Mouse (Mus musculus) liver, embryonic 13.5 days (tissue): ENCODE results near the gene Pde10a. TPM values are rescaled to one million over a fixed set of nuclear protein-coding genes. Genes with fewer than 3 reads are reported as not detected.

Source experiments
- ATAC-seq: fragments of 200-750 bp; cut with Nextera tagmentation; 2 replicates; pipeline ENCODE4 v1.8.0; 2017; ENCODE audit warnings: low read depth, mild to moderate bottlenecking, moderate number of reproducible peaks, moderate library complexity
- DNase-seq: peaks from one replicate; pipeline ENCODE4 v3.0.0; 2022
- H3K27ac ChIP-seq: fragments of 300-500 bp; sonication (generic); 2 replicates; pipeline ENCODE4 v1.5.1; 2015; ENCODE audit warnings: moderate library complexity, mild to moderate bottlenecking, inconsistent platforms
- H3K27me3 ChIP-seq: fragments of 300-500 bp; sonication (generic); 2 replicates; pipeline ENCODE4 v1.6.1; 2015; ENCODE audit warnings: mild to moderate bottlenecking, inconsistent platforms
- H3K36me3 ChIP-seq: fragments of 300-500 bp; sonication (generic); 2 replicates; pipeline ENCODE4 v1.6.1; 2015; ENCODE audit warnings: mild to moderate bottlenecking, inconsistent platforms
- H3K4me1 ChIP-seq: fragments of 300-500 bp; sonication (generic); replicated peaks from 2 replicates; pipeline ENCODE4 v1.6.1; 2015; ENCODE audit warnings: inconsistent platforms
- H3K4me2 ChIP-seq: fragments of 300-500 bp; sonication (generic); 2 replicates; pipeline ENCODE4 v1.6.1; 2015; ENCODE audit warnings: inconsistent platforms, mild to moderate bottlenecking, moderate library complexity
- H3K4me3 ChIP-seq: fragments of 300-500 bp; sonication (generic); replicated peaks from 2 replicates; pipeline ENCODE4 v1.5.1; 2015; ENCODE audit warnings: mild to moderate bottlenecking, inconsistent platforms
- H3K9ac ChIP-seq: fragments of 300-500 bp; sonication (generic); 2 replicates; pipeline ENCODE4 v1.6.1; 2015; ENCODE audit warnings: mild to moderate bottlenecking, inconsistent platforms
- H3K9me3 ChIP-seq: fragments of 300-500 bp; sonication (generic); replicated peaks from 2 replicates; pipeline ENCODE4 v1.6.1; 2016; ENCODE audit warnings: inconsistent platforms
- WGBS: fragments of 180-500 bp; shearing (Covaris S2); methylation state at CpG from one replicate; pipeline ENCODE4 v1.1.7; 2015; ENCODE audit not compliant: insufficient replicate concordance; 5-methylcytosine and 5-hydroxymethylcytosine counted together
- polyA plus RNA-seq: library from polyadenylated mRNA; unstranded; fragments of >200 nt; fragmentation: Nextera tagmentation; extraction: Ambion mirVana; gene quantifications from 2 replicates; pipeline ENCODE4 v1.2.1, GENCODE M21; 2015

The Pde10a gene
- polyA plus RNA-seq, 1 experiment from 2014 or later, result 0.39 TPM

DNA sequence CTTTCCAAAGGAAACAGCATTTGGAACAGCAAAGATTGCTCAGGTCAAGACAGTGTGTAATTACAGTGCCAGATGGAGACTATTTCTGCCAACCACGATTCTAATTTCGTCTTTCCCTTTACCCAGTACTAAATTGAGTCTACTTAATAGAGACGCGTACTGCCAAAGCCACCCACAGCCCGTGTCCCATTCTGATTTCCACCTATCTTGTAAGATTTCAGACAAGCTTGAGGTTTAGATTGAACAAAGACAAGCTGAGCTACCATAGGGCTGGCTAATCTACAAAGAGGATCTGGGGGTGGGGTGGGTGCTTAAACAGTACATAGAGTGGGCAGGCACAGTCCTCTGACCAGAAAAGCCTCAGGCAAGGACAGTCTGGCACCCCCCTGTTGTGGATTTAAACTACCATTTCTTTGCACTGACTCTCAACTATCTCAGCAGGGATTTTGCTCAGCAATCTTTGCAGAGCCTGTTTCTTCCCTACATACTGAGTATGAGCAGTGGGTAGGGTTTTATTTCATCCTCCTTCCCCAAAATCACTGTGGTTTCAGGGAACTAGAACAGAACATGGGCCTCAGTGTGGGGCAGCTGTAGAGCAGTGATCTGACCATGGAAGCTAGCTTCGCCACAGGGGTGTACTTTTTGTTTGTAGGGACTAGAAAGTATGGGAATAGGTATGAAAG, 507.3 kb downstream of the Pde10a start:
- no peak overlapping the region for H3K4me3 ChIP-seq
- no peaks in the 10 kb centered on the region for H3K4me1 ChIP-seq
- WGBS, result 59% methylated on average over 6 of the region's 6 CpGs
- H3K27ac ChIP-seq, result no peak overlapping the region
- H3K27me3 ChIP-seq, result no peaks in the 10 kb centered on the region
- ATAC-seq (no peak), DNase-seq (no peak)
- no peak overlapping the region for H3K4me2 ChIP-seq
- H3K9me3 ChIP-seq, result no peaks in the 10 kb centered on the region
- no peaks in the 10 kb centered on the region for H3K36me3 ChIP-seq
- H3K9ac ChIP-seq, result no peak overlapping the region

DNA sequence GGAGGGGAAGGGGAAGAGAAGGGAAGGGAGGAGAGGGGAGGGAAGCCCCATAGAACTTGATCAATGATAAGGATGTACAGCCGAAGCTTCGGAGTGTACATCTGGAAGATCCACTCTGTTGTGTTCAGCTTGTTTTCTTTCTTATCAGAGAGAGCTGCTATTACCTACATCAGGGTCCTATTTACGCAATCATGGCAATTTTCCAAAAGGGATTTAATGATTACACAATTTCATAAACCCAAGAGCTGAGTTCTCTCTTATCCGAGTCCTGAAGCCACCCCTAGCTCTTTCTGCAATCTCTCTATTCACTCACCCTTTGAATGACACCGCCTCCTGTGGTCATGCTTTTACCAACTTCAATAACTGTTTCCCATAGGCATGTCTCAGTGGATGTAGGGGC, 508.3 kb downstream of the Pde10a start:
- DNase-seq (no peak), ATAC-seq (no peak)
- Histone ChIP-seq H3K9me3 (no peaks in the 10 kb centered on the region), H3K27ac (no peak overlapping the region), H3K36me3 (no peaks in the 10 kb centered on the region), H3K27me3 (no peaks in the 10 kb centered on the region), H3K4me3 (no peak overlapping the region), H3K4me1 (no peaks in the 10 kb centered on the region), H3K9ac (no peak overlapping the region), H3K4me2 (no peak overlapping the region)
- 64% methylated on average over 5 of the region's 5 CpGs for WGBS

GRCm38 (mm10) chr17:9035561-9036348, 510.6 kb downstream of the Pde10a start:
- no peak overlapping the region for H3K27ac ChIP-seq
- H3K27me3 ChIP-seq, result no peaks in the 10 kb centered on the region
- no peaks in the 10 kb centered on the region for H3K36me3 ChIP-seq
- H3K4me2 ChIP-seq, result no peak overlapping the region
- ATAC-seq, result no peak
- no peak overlapping the region for H3K4me3 ChIP-seq
- H3K4me1 ChIP-seq, result no peaks in the 10 kb centered on the region
- no peak overlapping the region for H3K9ac ChIP-seq
- H3K9me3 ChIP-seq, result no peaks in the 10 kb centered on the region
- no peak for DNase-seq
- WGBS, result 48% methylated on average over 8 of the region's 8 CpGs

Other genes starting within 250 kb of the Pde10a start
- gene Mpc1, start 242.5 kb upstream of the Pde10a start, polyA plus RNA-seq, result 125 and 127 TPM in 2 replicates
- 56.6 and 62.3 TPM in 2 replicates for gene Sft2d1, start 214.3 kb upstream of the Pde10a start, polyA plus RNA-seq
- gene Prr18, start 187.9 kb upstream of the Pde10a start, polyA plus RNA-seq, result 0.05 and 0.09 TPM in 2 replicates
- gene T2, start 169.4 kb upstream of the Pde10a start, polyA plus RNA-seq, result 0.09 TPM in 1 of 2 replicates, not detected in the other
- gene T, start 90.9 kb upstream of the Pde10a start, polyA plus RNA-seq, result not detected in 2 replicates
- not detected in 2 replicates for gene Gm17087, start 41.6 kb downstream of the Pde10a start, polyA plus RNA-seq